Mouse (Mus musculus) kidney, embryonic 15.5 days (tissue): ENCODE data around the gene Hsf5. TPM values are rescaled to one million over a fixed set of nuclear protein-coding genes. Genes with fewer than 3 reads are reported as not detected.

Experiments
- ATAC-seq: fragments of 200-750 bp; cut with Nextera tagmentation; replicated peaks from 2 replicates; pipeline ENCODE4 v1.8.0; 2017; ENCODE audit warnings: moderate TSS enrichment; ENCODE audit not compliant: low FRiP score
- H3K27ac ChIP-seq: fragments of 300-500 bp; sonication (generic); 2 replicates; pipeline ENCODE4 v1.5.1; 2015; ENCODE audit warnings: mild to moderate bottlenecking, inconsistent platforms
- H3K27me3 ChIP-seq: fragments of 300-500 bp; sonication (generic); 2 replicates; pipeline ENCODE4 v1.6.1; 2015; ENCODE audit warnings: inconsistent platforms
- H3K36me3 ChIP-seq: fragments of 300-500 bp; sonication (generic); 2 replicates; pipeline ENCODE4 v1.6.1; 2015; ENCODE audit warnings: inconsistent platforms
- H3K4me1 ChIP-seq: fragments of 300-500 bp; sonication (generic); 2 replicates; pipeline ENCODE4 v1.6.1; 2015; ENCODE audit warnings: inconsistent platforms
- H3K4me2 ChIP-seq: fragments of 300-500 bp; sonication (generic); 2 replicates; pipeline ENCODE4 v1.6.1; 2015; ENCODE audit warnings: moderate library complexity, mild to moderate bottlenecking, inconsistent platforms
- H3K4me3 ChIP-seq: fragments of 300-500 bp; sonication (generic); replicated peaks from 2 replicates; pipeline ENCODE4 v1.5.1; 2015; ENCODE audit warnings: mild to moderate bottlenecking, inconsistent platforms
- H3K9ac ChIP-seq: fragments of 300-500 bp; sonication (generic); 2 replicates; pipeline ENCODE4 v1.6.1; 2015; ENCODE audit warnings: mild to moderate bottlenecking, inconsistent platforms
- H3K9me3 ChIP-seq: fragments of 300-500 bp; sonication (generic); replicated peaks from 2 replicates; pipeline ENCODE4 v1.6.1; 2016; ENCODE audit warnings: inconsistent platforms
- WGBS: fragments of 180-500 bp; shearing (Covaris S2); methylation state at CpG from one replicate; pipeline ENCODE4 v1.1.7; 2015; ENCODE audit warnings: mixed read lengths; 5-methylcytosine and 5-hydroxymethylcytosine counted together
- polyA plus RNA-seq: library from polyadenylated mRNA; unstranded; fragments of >200 nt; fragmentation: Nextera tagmentation; extraction: Ambion mirVana; gene quantifications from 2 replicates; pipeline ENCODE4 v1.2.1, GENCODE M21; 2015

Gene Hsf5
- polyA plus RNA-seq, 1 experiment from 2014 or later, result 0.26 TPM

DNA sequence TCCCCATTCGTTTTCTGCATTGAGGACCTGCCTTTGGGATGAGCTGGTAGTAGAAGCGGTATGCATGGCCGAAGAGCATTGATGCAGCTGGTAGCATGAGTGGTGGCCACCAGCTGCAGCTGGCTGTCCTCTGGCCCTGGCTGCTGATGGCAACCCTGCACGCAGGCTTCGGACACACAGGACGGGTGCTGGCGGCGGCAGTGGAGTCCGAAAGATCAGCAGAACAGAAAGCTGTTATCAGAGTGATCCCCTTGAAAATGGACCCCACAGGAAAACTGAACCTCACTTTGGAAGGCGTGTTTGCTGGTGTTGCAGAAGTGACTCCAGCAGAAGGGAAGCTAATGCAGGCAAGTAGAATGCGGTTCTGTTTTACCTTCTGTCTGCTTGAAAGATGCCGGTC, 47.6 kb downstream of the Hsf5 start:
- H3K36me3 ChIP-seq, result no peaks in the 10 kb centered on the region
- H3K9me3 ChIP-seq, result no peaks in the 10 kb centered on the region
- peak overlapping the region; percentile 48 for H3K4me3 ChIP-seq
- peaks cover 7% of the 10 kb centered on the region for H3K4me1 ChIP-seq
- H3K27me3 ChIP-seq, result peaks cover 19% of the 10 kb centered on the region
- H3K4me2 ChIP-seq, result peak overlapping the region; percentile 43
- H3K9ac ChIP-seq, result peak overlapping the region; percentile 36
- no peak for ATAC-seq
- 0 out of 2 replicates have a peak overlapping the region, but pooled peaks have one; percentile 18 for H3K27ac ChIP-seq
- WGBS, result 73% methylated on average over 12 of the region's 12 CpGs

DNA sequence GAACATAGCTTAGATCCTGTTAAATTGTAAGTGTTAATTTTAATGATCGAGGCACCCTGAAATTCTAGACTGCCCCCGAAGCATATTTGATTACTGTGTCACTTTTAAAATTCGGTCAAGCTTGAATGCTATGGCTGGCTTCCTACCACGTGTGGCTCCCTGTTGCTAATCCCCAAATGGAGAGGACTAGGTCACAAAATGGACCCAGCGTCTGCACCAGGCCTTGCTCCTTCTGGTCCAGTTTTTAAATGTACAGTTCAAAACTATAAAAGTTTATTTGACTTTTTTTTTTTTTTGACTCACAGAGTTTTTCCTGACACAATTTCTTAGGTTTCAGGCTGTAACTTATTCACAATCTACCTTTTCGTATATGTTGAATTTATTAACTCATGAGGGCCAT, 48.3 kb downstream of the Hsf5 start:
- Histone ChIP-seq H3K9ac (no peak overlapping the region), H3K4me3 (no peak overlapping the region; the same call in 1 of the 2 replicates), H3K4me1 (peaks cover 7% of the 10 kb centered on the region), H3K4me2 (0 out of 2 replicates have a peak overlapping the region, but pooled peaks have one; percentile 28), H3K27ac (no peak overlapping the region), H3K27me3 (peaks cover 19% of the 10 kb centered on the region), H3K36me3 (no peaks in the 10 kb centered on the region), H3K9me3 (no peaks in the 10 kb centered on the region)
- WGBS, result 58% methylated on average over 6 of the region's 6 CpGs
- no peak for ATAC-seq

DNA sequence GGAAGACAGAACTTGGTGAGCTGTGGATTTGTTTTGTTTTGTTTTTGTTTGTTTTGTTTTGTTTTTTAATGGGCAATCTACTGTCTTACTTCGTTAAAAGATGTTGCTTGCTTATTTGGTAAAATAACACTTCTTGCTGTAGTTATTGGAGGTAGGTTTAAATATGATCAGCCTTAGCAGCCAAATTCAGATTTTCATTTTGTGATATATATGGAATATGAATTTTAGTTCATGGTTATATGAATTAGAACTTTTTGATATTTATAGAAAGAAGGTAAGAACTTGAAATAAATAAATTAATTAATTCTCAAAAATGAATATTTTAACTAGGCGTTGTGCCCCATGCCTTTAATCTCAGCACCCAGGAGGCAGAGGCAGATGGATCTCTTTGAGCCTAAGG, 48.7 kb downstream of the Hsf5 start:
- Histone ChIP-seq H3K27me3 (peaks cover 19% of the 10 kb centered on the region), H3K4me1 (peaks cover 7% of the 10 kb centered on the region), H3K36me3 (no peaks in the 10 kb centered on the region), H3K4me3 (peak overlapping the region; percentile 33), H3K27ac (no peak overlapping the region), H3K9me3 (no peaks in the 10 kb centered on the region), H3K9ac (no peak overlapping the region), H3K4me2 (peak overlapping the region; percentile 38)
- ATAC-seq, result no peak
- WGBS, result 71% methylated on average over 2 of the region's 2 CpGs

DNA sequence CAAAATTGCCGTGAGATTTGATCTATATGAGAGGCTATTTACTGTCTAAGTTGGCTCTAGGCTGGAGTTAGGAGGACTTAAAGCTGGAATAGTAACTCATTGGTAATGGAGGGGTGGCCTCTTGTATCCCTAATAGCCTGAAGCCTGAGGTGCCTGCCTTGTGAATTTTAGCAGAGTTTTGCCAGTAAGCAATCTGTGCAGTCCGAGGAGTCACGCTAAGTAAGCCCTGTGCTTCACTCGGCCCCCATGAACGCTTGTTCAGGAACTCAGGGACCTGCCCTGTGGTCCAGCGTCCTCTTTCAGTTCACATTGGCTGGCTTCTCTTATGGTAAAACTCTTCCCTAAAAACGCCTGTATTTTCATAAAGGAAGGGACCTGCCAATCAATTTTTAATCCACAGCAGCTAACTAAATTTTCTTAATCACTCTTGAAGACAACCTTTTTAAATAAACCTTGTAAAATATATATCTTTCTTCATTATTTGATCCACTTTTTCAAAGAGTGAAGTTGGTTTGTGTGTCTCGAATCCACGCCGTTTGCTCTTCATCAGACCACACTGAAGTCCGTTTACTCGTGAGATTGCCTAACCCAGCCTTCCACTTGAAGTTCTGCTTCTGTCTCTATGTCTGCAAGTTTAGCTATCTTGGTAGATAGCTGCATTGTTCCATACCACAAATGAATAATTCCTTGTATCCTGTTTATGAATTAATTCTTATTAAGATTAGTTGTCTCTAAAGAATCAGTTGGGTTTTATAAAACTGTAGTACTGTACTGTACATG, 49.5 kb downstream of the Hsf5 start:
- WGBS, result 67% methylated on average over 12 of the region's 12 CpGs
- no peaks in the 10 kb centered on the region for H3K9me3 ChIP-seq
- no peaks in the 10 kb centered on the region for H3K36me3 ChIP-seq
- H3K27me3 ChIP-seq, result peaks cover 19% of the 10 kb centered on the region
- H3K4me1 ChIP-seq, result peaks cover 7% of the 10 kb centered on the region
- no peak overlapping the region for H3K27ac ChIP-seq
- no peak overlapping the region for H3K9ac ChIP-seq
- peak overlapping the region; percentile 38 for H3K4me2 ChIP-seq
- ATAC-seq, result no peak
- peak overlapping the region; percentile 33 for H3K4me3 ChIP-seq

DNA sequence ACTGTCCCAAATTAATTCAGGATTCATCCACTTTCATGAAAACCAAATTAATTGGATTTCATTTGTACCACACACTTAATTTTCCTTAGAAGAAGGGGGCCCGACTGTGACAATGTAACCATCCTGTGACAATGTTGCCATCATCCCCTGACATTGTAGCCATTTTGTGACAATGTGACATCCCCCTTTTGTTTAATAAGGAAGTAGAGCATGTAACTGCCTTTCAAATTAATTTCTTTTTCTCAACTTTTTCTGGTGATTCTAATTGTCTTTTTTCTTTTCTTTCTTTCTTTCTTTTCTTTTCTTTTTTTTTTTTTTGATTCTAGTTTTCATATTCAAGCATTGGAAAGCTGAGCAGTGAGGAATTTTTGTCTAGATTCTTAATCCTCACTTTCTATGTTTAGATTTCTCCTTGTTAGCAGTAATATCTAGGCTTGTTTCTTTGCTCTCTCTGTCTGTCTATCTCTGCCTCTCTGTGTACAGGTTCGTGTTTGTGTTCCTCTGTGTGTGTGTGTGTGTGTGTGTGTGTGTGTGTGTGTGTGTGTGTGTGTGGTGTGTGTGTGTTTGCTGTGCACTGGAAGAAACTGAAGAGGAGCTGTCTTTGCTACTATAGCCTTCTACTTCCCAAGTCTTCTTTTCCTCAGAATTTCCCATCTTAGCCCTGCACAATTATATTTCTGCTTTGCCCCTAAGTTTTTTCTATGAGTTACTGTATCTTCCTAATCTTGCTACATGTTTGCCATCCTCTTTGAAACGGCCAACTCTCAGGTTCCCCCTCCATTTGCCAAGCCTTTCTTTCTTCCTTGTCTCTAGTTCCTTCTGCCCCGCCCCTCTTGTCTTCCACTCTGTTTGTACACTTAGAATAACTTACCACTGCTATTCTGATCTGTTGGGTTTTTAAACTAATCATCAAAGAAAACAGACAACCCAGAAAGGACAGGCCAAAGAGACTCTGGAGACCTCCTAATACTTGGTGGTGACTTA, 50.4 kb downstream of the Hsf5 start:
- Histone ChIP-seq H3K36me3 (no peaks in the 10 kb centered on the region), H3K27me3 (peaks cover 17% of the 10 kb centered on the region), H3K9ac (no peak overlapping the region), H3K4me2 (no peak overlapping the region), H3K27ac (no peak overlapping the region), H3K4me3 (no peak overlapping the region), H3K9me3 (no peaks in the 10 kb centered on the region), H3K4me1 (peaks cover 7% of the 10 kb centered on the region)
- ATAC-seq, result no peak
- 64% methylated on average over 4 of the region's 4 CpGs for WGBS

DNA sequence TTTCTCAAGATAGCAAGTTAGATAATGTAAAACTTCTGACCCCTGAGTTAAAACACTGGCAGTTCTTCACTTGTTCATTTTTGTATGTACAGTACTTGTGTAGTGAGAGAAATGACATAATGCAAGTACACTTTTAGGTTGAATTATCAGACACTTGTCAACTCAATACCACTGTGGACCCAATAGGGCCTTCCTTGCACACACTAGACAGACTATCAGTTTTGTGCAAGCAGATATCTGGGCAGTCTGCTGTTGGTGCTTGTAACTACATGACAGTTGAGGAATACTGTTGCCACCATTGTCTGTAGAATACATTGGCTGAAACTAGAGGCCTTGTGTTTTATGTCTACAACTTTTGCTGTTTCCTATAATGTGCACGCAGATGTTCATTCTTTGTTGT, 56.3 kb downstream of the Hsf5 start:
- WGBS, result 93% methylated on average over 1 of the region's 1 CpGs
- no peak for ATAC-seq
- Histone ChIP-seq H3K4me3 (no peak overlapping the region), H3K9ac (no peak overlapping the region), H3K4me1 (no peaks in the 10 kb centered on the region), H3K27ac (no peak overlapping the region), H3K9me3 (no peaks in the 10 kb centered on the region), H3K36me3 (no peaks in the 10 kb centered on the region), H3K4me2 (no peak overlapping the region), H3K27me3 (no peaks in the 10 kb centered on the region)

DNA sequence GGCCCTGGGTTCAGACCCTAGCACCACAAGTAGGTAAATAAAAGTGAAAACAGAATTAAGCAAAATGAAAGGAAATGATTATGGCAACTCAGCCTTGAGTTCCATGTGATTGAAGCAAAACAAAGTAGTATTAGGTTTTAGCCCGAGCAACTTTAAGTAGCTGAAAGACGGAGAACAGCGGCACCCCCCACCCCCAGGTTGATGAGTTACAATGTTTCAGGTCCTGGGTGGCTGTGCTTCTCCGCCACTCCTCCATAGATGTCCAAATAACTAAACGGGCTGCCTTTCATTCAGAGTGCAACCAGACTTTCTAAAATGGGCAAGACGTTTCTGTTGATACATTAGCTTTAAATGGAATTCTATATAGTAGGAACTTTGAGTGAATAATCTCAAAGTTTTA, 58.6 kb downstream of the Hsf5 start:
- H3K4me2 ChIP-seq, result no peak overlapping the region
- no peak overlapping the region for H3K4me3 ChIP-seq
- WGBS, result 79% methylated on average over 6 of the region's 6 CpGs
- H3K36me3 ChIP-seq, result no peaks in the 10 kb centered on the region
- H3K9ac ChIP-seq, result no peak overlapping the region
- H3K9me3 ChIP-seq, result no peaks in the 10 kb centered on the region
- H3K27me3 ChIP-seq, result 0 out of 2 replicates have a peak, but pooled peaks cover 2% of the 10 kb centered on the region
- no peak for ATAC-seq
- no peaks in the 10 kb centered on the region for H3K4me1 ChIP-seq
- no peak overlapping the region for H3K27ac ChIP-seq

DNA sequence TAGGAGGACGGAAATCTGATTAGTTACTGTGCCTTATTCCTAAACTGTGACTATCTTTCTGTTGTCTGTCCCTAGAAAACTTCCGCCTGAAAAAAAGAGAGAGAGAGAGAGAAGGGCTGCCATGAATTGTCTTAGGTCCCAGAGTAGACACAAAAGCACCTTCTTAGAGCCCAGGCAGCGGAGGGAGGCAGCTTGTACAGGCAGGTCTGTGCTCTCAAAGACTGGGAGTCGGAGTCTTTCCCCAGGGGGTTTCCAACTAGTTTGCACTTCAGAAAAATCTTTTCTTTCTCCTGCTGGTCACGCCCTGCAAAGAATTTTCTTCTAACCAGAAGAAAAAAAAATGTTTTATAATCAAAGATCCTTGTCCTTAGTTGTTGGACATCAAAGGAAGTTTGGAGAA, 60.8 kb downstream of the Hsf5 start:
- Histone ChIP-seq H3K9me3 (no peaks in the 10 kb centered on the region), H3K4me3 (no peak overlapping the region), H3K27me3 (0 out of 2 replicates have a peak, but pooled peaks cover 10% of the 10 kb centered on the region), H3K4me2 (no peak overlapping the region), H3K9ac (no peak overlapping the region), H3K36me3 (no peaks in the 10 kb centered on the region), H3K27ac (no peak overlapping the region), H3K4me1 (peaks cover 1% of the 10 kb centered on the region; the same call in 1 of the 2 replicates)
- 55% methylated on average over 5 of the region's 5 CpGs for WGBS
- ATAC-seq, result no peak

DNA sequence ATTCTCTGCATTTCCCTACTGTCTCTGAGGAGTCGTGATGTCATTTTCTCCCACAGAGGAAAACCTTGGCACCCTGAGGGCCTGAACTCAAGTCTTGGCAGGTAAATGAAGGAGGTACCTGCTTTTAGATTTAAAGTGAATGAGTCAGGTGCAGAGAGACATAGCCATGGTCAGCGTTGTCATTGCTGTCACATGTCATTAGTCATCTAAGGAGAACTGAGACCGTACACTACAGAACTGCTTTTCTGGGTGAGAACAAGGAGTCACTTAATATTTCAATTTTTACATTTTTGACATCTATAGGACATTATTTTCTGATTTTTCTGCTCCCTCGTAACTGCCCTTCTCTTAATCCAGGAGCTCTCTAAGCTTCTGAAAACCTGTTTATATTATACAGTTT, 61.6 kb downstream of the Hsf5 start:
- Histone ChIP-seq H3K36me3 (no peaks in the 10 kb centered on the region), H3K4me3 (no peak overlapping the region), H3K27me3 (0 out of 2 replicates have a peak, but pooled peaks cover 10% of the 10 kb centered on the region), H3K27ac (no peak overlapping the region), H3K9ac (no peak overlapping the region), H3K4me1 (peaks cover 7% of the 10 kb centered on the region; the same call in 1 of the 2 replicates), H3K9me3 (no peaks in the 10 kb centered on the region), H3K4me2 (no peak overlapping the region)
- no peak for ATAC-seq
- WGBS, result 79% methylated on average over 4 of the region's 4 CpGs

DNA sequence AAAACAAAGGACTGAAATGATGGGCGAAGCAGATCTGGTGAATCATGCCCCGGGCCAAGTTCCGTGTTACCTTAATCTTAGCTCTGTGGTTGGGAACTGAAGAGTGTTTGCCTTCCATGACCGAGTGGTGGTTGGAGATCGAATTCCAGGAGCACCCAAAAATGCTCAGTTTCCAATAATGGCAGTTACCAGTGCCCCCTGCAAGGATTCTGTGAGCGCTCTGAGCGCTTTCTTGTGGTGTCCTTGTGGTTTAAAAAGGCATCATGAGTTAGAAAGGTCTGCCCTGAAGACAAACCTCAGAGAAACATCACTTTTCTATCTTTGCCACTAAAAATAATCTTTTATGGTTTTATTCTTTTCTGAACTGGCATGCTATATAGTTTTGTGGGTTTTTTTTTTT, 62.0 kb downstream of the Hsf5 start:
- Histone ChIP-seq H3K27me3 (0 out of 2 replicates have a peak, but pooled peaks cover 10% of the 10 kb centered on the region), H3K9me3 (no peaks in the 10 kb centered on the region), H3K4me3 (no peak overlapping the region), H3K9ac (no peak overlapping the region), H3K4me1 (peaks cover 7% of the 10 kb centered on the region; the same call in 1 of the 2 replicates), H3K36me3 (no peaks in the 10 kb centered on the region), H3K27ac (no peak overlapping the region), H3K4me2 (no peak overlapping the region)
- ATAC-seq, result no peak
- WGBS, result 88% methylated on average over 7 of the region's 7 CpGs

DNA sequence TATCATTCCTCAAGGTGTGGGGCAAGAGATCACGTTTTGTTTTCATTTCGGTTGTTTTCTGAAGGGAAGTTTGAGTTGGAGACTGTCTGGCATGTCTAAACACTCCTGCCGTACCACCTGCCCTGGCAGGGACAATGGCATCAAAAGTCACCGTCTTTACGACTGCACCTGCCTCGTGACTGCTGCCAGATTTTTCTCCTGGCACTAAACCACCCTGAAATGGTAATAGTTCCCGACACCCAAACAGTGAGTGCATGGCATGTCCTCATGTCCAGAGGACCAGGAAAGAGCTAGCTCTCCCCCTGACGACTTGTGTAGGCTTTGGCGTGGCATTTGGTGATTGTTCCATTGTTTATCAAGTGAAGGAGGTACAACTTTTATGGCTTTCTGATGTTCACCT, 63.8 kb downstream of the Hsf5 start:
- Histone ChIP-seq H3K4me1 (peaks cover 9% of the 10 kb centered on the region; the same call in 1 of the 2 replicates), H3K27ac (no peak overlapping the region), H3K9me3 (no peaks in the 10 kb centered on the region), H3K36me3 (no peaks in the 10 kb centered on the region), H3K9ac (no peak overlapping the region), H3K4me2 (no peak overlapping the region), H3K27me3 (0 out of 2 replicates have a peak, but pooled peaks cover 10% of the 10 kb centered on the region), H3K4me3 (no peak overlapping the region)
- WGBS, result 81% methylated on average over 9 of the region's 9 CpGs
- ATAC-seq, result no peak

DNA sequence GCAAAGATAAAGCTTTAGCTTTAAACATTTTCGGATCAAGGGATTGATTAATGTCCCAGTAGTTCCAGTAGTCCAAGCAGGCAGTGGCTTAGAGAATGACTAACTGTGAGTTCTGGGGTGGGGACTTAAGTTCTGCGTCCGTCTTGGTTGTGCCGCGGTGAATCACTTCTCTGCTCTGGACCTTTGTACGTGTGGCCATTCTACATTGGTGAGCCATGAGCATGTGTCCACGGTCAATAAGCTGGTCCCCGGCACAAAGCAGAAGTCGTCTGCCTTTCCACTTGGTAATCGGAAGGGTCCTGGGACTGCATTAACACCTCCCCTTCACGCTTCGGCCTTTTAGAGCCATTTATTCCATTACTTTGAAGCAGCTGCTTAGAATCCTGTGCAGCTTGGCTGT, 65.1 kb downstream of the Hsf5 start:
- Histone ChIP-seq H3K4me2 (no peak overlapping the region), H3K27ac (no peak overlapping the region)
- WGBS, result 49% methylated on average over 12 of the region's 12 CpGs

More for the DNA sequence above, 65.1 kb downstream of the Hsf5 start:
- Histone ChIP-seq H3K9ac (no peak overlapping the region), H3K36me3 (no peaks in the 10 kb centered on the region), H3K4me1 (peaks cover 17% of the 10 kb centered on the region; the same call in 1 of the 2 replicates), H3K27me3 (0 out of 2 replicates have a peak, but pooled peaks cover 10% of the 10 kb centered on the region), H3K4me3 (no peak overlapping the region), H3K9me3 (no peaks in the 10 kb centered on the region)
- no peak for ATAC-seq
